Mouse (Mus musculus) CD4-positive helper T cell, adult 2 months (primary cell): ENCODE data around the gene Slu7.
A peak's percentile ranks its signal among the peaks of the same experiment; 100 is the strongest.

Experiments
- DNase-seq: peaks from one replicate; pipeline ENCODE4 v3.0.0-alpha.2; 2012; ENCODE audit warnings: low read depth, missing footprints, low spot score

Gene Slu7

DNA sequence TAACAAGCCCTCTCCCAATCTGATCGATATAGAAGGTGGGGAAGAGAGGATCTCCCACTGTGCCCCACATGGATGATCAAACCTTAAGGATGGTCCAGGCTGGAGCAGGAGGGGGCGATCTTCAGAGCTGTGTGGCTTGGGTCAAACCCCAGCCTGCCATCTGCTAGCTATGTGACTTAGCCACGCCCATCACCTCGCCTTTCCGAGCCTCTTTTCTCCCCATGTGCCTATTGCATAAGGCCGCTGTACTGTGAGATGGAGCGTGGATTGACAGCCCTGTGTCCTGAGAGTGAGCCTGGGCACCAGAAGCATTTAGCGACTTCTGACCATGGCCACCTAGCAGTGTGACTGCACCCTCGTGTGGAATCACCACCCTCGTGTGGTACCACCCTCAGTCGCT, 51.1 kb downstream of the Slu7 start:
- no peak for DNase-seq

- no peak for DNase-seq
These were observed 52.3 kb downstream of the Slu7 start for GRCm38 (mm10) chr11:43485855-43486254.

DNA sequence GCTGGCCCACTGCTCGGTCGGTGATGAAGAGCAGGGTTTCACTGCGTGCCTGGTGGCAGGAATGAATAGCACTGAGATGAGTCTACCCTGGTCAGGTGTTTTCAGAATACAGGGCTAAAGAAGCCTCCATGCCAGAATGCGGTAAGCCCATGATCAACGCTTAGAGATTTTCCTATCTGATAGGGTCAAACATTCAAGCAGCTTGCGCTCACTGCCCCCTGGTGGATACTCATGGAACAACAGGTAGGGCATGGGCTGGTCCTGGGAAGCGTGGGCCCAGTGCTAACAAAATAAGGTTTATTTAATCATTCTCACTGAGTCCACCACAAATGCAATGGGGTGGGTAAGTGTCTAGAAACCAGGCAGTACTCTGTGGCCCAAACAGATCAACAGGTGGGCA, 59.1 kb downstream of the Slu7 start:
- peak; percentile 68 for DNase-seq

DNA sequence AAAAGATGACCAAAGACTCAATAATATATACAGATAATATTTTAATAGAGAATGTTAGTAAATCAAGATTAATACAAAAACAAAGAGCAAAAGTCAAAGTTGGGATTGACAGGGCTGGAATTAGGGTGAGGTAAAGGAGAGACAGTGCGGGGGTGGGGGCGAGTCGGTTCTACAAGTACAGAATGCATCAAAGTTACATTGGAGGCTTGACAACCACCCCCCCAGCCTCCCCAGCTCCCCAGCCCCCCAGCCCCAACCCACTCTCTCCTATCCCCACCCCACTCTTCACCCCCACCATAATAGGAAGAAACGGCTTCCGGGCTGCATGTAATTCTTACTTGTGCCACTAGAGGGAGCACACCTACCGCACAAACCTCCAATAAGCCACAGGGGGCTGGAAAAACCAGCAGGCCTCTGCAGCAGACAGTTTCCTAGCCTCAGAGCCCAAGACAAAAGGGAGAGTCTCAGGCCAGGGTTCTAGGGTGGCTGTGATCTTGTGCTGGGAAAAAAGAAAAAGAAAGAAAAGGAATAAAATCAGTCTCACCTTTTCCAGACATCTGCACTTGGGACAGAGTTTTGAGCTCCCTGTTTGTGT, 60.4 kb downstream of the Slu7 start:
- DNase-seq, result peak; percentile 68

GRCm38 (mm10) chr11:43495037-43495436, 61.5 kb downstream of the Slu7 start:
- DNase-seq, result no peak

GRCm38 (mm10) chr11:43495532-43495931, 62.0 kb downstream of the Slu7 start:
- DNase-seq, result no peak
